ENCODE assay signal across 9 mouse cellular contexts in genomic region chr8:96152496-96153250, GRCm38 (mm10).
DNase-seq lines count a peak whose midpoint lies in the region; ATAC-seq and TF ChIP-seq lines count a peak whose summit lies in the region.
"Had no signal": no experiment of that assay in that cellular context is flagged by ENCODE, and none has a peak within 500 bp of the region (broad histone marks: within the 10 kb centered on the region; RNA-seq: fewer than 3 reads in every experiment).

No protein-coding gene starts in this region.

- H3K9me3 ChIP-seq in heart, embryonic 14.5 days (ENCODE audit: control insufficient read depth, low read length) = no peaks in the 10 kb centered on the region
- H3K9me3 ChIP-seq in heart, embryonic 12.5 days (replicated peaks) = no peaks in the 10 kb centered on the region
- H3K9me3 ChIP-seq in ES-E14 (ENCODE audit: control insufficient read depth, insufficient read depth, low read depth, low read length) = no peaks in the 10 kb centered on the region
- H3K9me3 ChIP-seq: embryonic facial prominence, embryonic 12.5 days had no signal

- no peak overlapping the region for H3K27ac ChIP-seq in heart, embryonic 14.5 days (replicated peaks in 1 of 2; ENCODE audit: control insufficient read depth in 1 of 2, insufficient read depth in 1 of 2, low read depth in 2 of 2, low read length in 2 of 2)
- no peak overlapping the region for H3K27ac ChIP-seq in heart, embryonic 12.5 days (ENCODE audit: poor library complexity, severe bottlenecking)
- H3K27ac ChIP-seq in ES-E14 (ENCODE audit: insufficient read depth, low read depth, low read length, poor library complexity, severe bottlenecking) = no peak overlapping the region
- H3K27ac ChIP-seq: embryonic facial prominence, embryonic 12.5 days had no signal

- peak; percentile 46 for DNase-seq in ES-E14 (ENCODE audit: low read depth, low spot score)
- DNase-seq in c-Kit-positive CD71-positive TER-119-positive erythroid progenitor cells, embryonic 14.5 days (ENCODE audit: low spot score) = peak; percentile 27
- DNase-seq in gastrocnemius, postnatal 10 days = peak; percentile 46
- DNase-seq in layer of hippocampus, postnatal 14 days (ENCODE audit: low spot score in 2 of 2) = peak; percentile 35 to 52
- DNase-seq in thymus, postnatal 14 days = peak; percentile 34

- no peaks in the 10 kb centered on the region for H3K36me3 ChIP-seq in heart, embryonic 14.5 days (ENCODE audit: control insufficient read depth, insufficient read depth, low read length)
- no peaks in the 10 kb centered on the region for H3K36me3 ChIP-seq in heart, embryonic 12.5 days
- H3K36me3 ChIP-seq in ES-E14 (ENCODE audit: control insufficient read depth, insufficient read depth, low read length, poor library complexity, severe bottlenecking) = no peaks in the 10 kb centered on the region
- H3K36me3 ChIP-seq: embryonic facial prominence, embryonic 12.5 days had no signal

- in situ Hi-C loops in ES-E14 (cut with MboI; ENCODE audit: low sequenced_read_pairs in 2 of 2, unreplicated experiment in 2 of 2) = no loop called here

- peaks cover 0 to 4% of the 10 kb centered on the region in 2 experiments; a peak in 2 of 4 replicates for H3K4me1 ChIP-seq in heart, embryonic 14.5 days (ENCODE audit: control insufficient read depth in 2 of 2, insufficient read depth in 2 of 2, low read length in 2 of 2)
- peaks cover 9% of the 10 kb centered on the region for H3K4me1 ChIP-seq in heart, embryonic 12.5 days (replicated peaks)
- no peaks in the 10 kb centered on the region for H3K4me1 ChIP-seq in ES-E14 (ENCODE audit: control insufficient read depth in 2 of 2, insufficient read depth in 2 of 2, low read length in 2 of 2, poor library complexity in 1 of 2)
- H3K4me1 ChIP-seq: embryonic facial prominence, embryonic 12.5 days had no signal

- no peak overlapping the region for H3K9ac ChIP-seq in heart, embryonic 14.5 days (ENCODE audit: low read length)
- no peak overlapping the region for H3K9ac ChIP-seq in heart, embryonic 12.5 days
- H3K9ac ChIP-seq in ES-E14 (ENCODE audit: insufficient read depth, low read depth, low read length, poor library complexity, severe bottlenecking) = no peak overlapping the region
- H3K9ac ChIP-seq: embryonic facial prominence, embryonic 12.5 days had no signal

- ATAC-seq in heart, embryonic 14.5 days (ENCODE audit: insufficient number of reproducible peaks, insufficient read depth, low FRiP score, low read depth) = no peak
- no peak for ATAC-seq in heart, embryonic 12.5 days (ENCODE audit: insufficient number of reproducible peaks, low FRiP score)
- peak; percentile 81 for ATAC-seq in megakaryocyte-erythroid progenitor cell, adult 5-6 weeks (replicated peaks; ENCODE audit: low FRiP score, low TSS enrichment, poor library complexity, severe bottlenecking)

- H3K4me2 ChIP-seq in heart, embryonic 14.5 days (ENCODE audit: low read length) = peak overlapping the region; percentile 32; the same call in 1 of the 2 replicates
- H3K4me2 ChIP-seq in heart, embryonic 12.5 days = no peak overlapping the region
- H3K4me2 ChIP-seq: embryonic facial prominence, embryonic 12.5 days had no signal

- no peak overlapping the region for H3K4me3 ChIP-seq in heart, embryonic 14.5 days (ENCODE audit: control insufficient read depth in 1 of 2, insufficient read depth in 1 of 2, low read depth in 1 of 2, low read length in 2 of 2)
- no peak overlapping the region for H3K4me3 ChIP-seq in heart, embryonic 12.5 days
- no peak overlapping the region for H3K4me3 ChIP-seq in ES-E14 (ENCODE audit: insufficient read depth in 1 of 2, low read depth in 1 of 2, low read length in 2 of 2, poor library complexity in 1 of 2, severe bottlenecking in 1 of 2)
- H3K4me3 ChIP-seq: embryonic facial prominence, embryonic 12.5 days had no signal

- no peaks in the 10 kb centered on the region for H3K27me3 ChIP-seq in heart, embryonic 14.5 days (ENCODE audit: control insufficient read depth, insufficient read depth, low read length)
- H3K27me3 ChIP-seq in heart, embryonic 12.5 days (replicated peaks) = no peaks in the 10 kb centered on the region
- H3K27me3 ChIP-seq: embryonic facial prominence, embryonic 12.5 days had no signal

- 43% methylated on average over 12 of the region's 12 CpGs for WGBS in heart, embryonic 14.5 days
- 40% methylated on average over 12 of the region's 12 CpGs for WGBS in heart, embryonic 12.5 days

TF ChIP-seq in ES-E14, 5 proteins besides CTCF, POLR2A, EP300 and RAD21:
- TF ChIP-seq MAFK (IDR thresholded peaks at IDR 0.05; ENCODE audit: insufficient read depth, low read depth, low read length) = no peak
- peak; percentile 91 for TF ChIP-seq ZC3H11A (IDR thresholded peaks at IDR 0.05; ENCODE audit: borderline replicate concordance, low read depth, low read length)
- no peak for TF ChIP-seq HCFC1 (IDR thresholded peaks at IDR 0.05; ENCODE audit: borderline replicate concordance, insufficient read depth, low read length)
- no peak for TF ChIP-seq ZNF384 (IDR thresholded peaks at IDR 0.05; ENCODE audit: low read depth, low read length)
- TF ChIP-seq CHD2 (IDR thresholded peaks at IDR 0.05; ENCODE audit: low read depth, low read length) = no peak
